Mouse (Mus musculus) hindbrain, embryonic 10.5 days (tissue): ENCODE data around the gene Mrap2. TPM values are rescaled to one million over a fixed set of nuclear protein-coding genes. Genes with fewer than 3 reads are reported as not detected.

Experiments used
- DNase-seq: peaks from one replicate; pipeline ENCODE4 v3.0.0-alpha.2; 2017; ENCODE audit warnings: low spot score
- H3K27ac ChIP-seq: fragments of 300-500 bp; sonication (generic); 2 replicates; pipeline ENCODE4 v1.5.1; 2016; ENCODE audit warnings: mild to moderate bottlenecking, moderate library complexity
- H3K27me3 ChIP-seq: fragments of 300-500 bp; sonication (generic); 2 replicates; pipeline ENCODE4 v1.6.1; 2016; ENCODE audit warnings: mild to moderate bottlenecking; ENCODE audit not compliant: poor library complexity, insufficient read depth, severe bottlenecking
- H3K36me3 ChIP-seq: fragments of 300-500 bp; sonication (generic); 2 replicates; pipeline ENCODE4 v1.6.1; 2016; ENCODE audit warnings: mild to moderate bottlenecking, moderate library complexity
- H3K4me1 ChIP-seq: fragments of 300-500 bp; sonication (generic); replicated peaks from 2 replicates; pipeline ENCODE4 v1.6.1; 2016; ENCODE audit warnings: mild to moderate bottlenecking
- H3K4me3 ChIP-seq: fragments of 300-500 bp; sonication (generic); 2 replicates; pipeline ENCODE4 v1.5.1; 2016; ENCODE audit warnings: mild to moderate bottlenecking, moderate library complexity
- H3K9me3 ChIP-seq: fragments of 300-500 bp; sonication (generic); 2 replicates; pipeline ENCODE4 v1.6.1; 2016; ENCODE audit warnings: mild to moderate bottlenecking, moderate library complexity
- WGBS: fragments of 180-500 bp; shearing (Covaris S2); methylation state at CpG from one replicate; pipeline ENCODE4 v1.1.7; 2016; 5-methylcytosine and 5-hydroxymethylcytosine counted together
- polyA plus RNA-seq: library from polyadenylated mRNA; unstranded; fragments of >200 nt; fragmentation: Nextera tagmentation; extraction: Ambion mirVana; gene quantifications from 2 replicates; pipeline ENCODE4 v1.2.1, GENCODE M21; 2016

Mrap2 gene
- polyA plus RNA-seq, 1 experiment from 2014 or later, result not detected

DNA sequence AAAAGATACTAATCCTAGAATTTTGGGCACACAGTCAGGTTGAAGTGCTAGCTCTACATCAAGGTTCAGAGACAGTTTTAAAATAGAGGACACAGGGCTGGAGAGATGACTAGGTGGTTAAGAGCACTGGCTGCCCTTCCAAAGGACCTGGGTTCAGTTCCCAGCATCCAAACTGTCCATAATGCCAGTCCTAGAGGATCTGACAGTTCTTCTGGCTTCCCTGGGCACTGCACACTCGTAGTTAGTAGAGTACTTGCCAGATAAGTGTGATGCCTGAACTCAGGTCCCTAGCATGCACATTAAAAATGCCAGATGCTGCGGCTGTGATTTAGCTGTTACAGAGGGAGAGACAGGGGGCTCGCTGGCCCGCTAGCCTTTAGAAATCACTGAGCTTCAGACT is 2.3 kb downstream of the Mrap2 start:
- Histone ChIP-seq H3K9me3 (no peaks in the 10 kb centered on the region), H3K27ac (no peak overlapping the region), H3K27me3 (peaks cover 43% of the 10 kb centered on the region), H3K4me1 (peaks cover 19% of the 10 kb centered on the region), H3K4me3 (no peak overlapping the region), H3K36me3 (no peaks in the 10 kb centered on the region)
- no peak for DNase-seq
- 85% methylated on average over 4 of the region's 4 CpGs for WGBS

- no peak overlapping the region for H3K4me3 ChIP-seq
- H3K36me3 ChIP-seq, result no peaks in the 10 kb centered on the region
- H3K9me3 ChIP-seq, result no peaks in the 10 kb centered on the region
- H3K27ac ChIP-seq, result no peak overlapping the region
- no peak for DNase-seq
- H3K27me3 ChIP-seq, result peaks cover 43% of the 10 kb centered on the region
- H3K4me1 ChIP-seq, result peaks cover 19% of the 10 kb centered on the region
- WGBS, result 73% methylated on average over 2 of the region's 2 CpGs
These were observed 3.8 kb downstream of the Mrap2 start for GRCm38 (mm10) chr9:87147927-87148326.

DNA sequence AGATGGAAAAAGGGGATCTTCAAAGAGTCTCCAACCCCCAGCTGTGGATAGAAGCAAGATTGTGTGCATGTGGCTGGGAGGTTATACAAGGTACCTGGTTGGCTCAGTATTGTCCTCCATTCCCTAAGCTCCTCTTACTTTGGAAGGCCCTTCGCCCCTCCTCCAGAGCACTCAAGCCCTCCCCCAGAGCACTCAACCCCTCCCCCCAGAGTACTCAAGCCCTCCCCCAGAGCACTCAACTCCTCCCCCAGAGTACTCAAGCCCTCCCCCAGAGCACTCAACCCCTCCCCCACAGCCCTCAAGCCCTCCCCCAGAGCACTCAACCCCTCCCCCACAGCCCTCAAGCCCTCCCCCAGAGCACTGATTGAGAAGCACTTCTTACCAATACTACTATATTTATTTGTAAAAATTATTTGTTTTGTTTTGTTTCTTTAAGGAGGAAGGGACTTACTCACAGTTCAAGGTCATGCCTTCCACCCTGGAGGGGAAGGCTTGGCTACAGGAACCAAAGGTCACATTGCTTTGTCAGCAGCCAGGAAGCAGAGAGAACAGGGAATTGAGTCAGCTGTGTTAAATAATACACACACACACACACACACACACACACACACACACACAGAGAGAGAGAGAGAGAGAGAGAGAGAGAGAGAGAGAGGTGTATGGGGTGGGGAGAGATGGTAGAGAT is 8.7 kb downstream of the Mrap2 start:
- 100% methylated on average over 1 of the region's 1 CpGs for WGBS
- no peaks in the 10 kb centered on the region for H3K9me3 ChIP-seq
- H3K27me3 ChIP-seq, result no peaks in the 10 kb centered on the region
- H3K4me1 ChIP-seq, result no peaks in the 10 kb centered on the region
- H3K27ac ChIP-seq, result no peak overlapping the region
- no peak overlapping the region for H3K4me3 ChIP-seq
- no peaks in the 10 kb centered on the region for H3K36me3 ChIP-seq
- DNase-seq, result no peak

- 84% methylated on average over 4 of the region's 4 CpGs for WGBS
- no peak overlapping the region for H3K27ac ChIP-seq
- no peak overlapping the region for H3K4me3 ChIP-seq
- no peak for DNase-seq
- no peaks in the 10 kb centered on the region for H3K36me3 ChIP-seq
- H3K9me3 ChIP-seq, result no peaks in the 10 kb centered on the region
- H3K4me1 ChIP-seq, result 0 out of 2 replicates have a peak, but pooled peaks cover 3% of the 10 kb centered on the region
- no peaks in the 10 kb centered on the region for H3K27me3 ChIP-seq
These were observed 18.5 kb downstream of the Mrap2 start for GRCm38 (mm10) chr9:87162559-87162958.

DNA sequence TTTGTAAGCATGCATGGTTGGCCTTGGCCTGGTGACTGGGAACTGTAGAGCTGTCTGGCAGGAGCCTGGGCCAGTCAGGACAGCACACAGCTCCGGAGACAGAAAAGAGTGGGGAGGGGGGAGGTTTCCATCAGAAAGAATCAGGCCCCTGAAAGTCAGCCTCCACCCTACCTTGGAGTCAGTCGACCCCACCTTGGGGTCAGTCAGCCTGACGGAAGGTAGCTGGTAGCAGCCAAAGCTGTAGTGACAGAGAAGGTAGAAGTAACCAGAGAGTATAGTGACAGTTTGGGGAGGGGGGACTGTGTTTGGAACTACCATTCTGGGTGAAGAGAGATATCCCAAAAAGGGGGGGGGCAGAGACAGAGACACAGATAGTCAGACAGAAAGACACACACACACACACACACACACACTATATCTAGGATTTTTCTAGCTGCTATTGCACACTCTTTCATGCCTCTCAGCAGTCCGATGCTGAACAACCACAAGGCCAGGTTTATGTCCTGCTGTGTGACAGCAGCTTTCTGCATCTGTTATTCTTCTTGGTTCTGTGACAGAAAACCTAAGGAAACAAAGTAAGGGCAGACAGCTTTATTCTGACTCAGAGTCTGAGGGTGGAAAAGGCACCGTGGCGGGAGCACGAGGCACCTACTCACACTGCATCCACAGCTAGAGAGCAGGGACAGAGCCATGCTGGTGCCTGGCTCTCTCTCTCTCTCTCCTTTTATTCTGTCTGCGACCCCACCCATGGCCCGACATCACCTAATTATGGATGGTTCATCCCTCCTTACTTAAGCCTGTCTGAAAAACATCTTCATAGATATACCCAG is 23.1 kb downstream of the Mrap2 start:
- Histone ChIP-seq H3K9me3 (no peaks in the 10 kb centered on the region), H3K36me3 (no peaks in the 10 kb centered on the region), H3K4me3 (no peak overlapping the region), H3K27ac (no peak overlapping the region), H3K4me1 (0 out of 2 replicates have a peak, but pooled peaks cover 4% of the 10 kb centered on the region), H3K27me3 (no peaks in the 10 kb centered on the region)
- no peak for DNase-seq
- WGBS, result 75% methylated on average over 9 of the region's 9 CpGs

DNA sequence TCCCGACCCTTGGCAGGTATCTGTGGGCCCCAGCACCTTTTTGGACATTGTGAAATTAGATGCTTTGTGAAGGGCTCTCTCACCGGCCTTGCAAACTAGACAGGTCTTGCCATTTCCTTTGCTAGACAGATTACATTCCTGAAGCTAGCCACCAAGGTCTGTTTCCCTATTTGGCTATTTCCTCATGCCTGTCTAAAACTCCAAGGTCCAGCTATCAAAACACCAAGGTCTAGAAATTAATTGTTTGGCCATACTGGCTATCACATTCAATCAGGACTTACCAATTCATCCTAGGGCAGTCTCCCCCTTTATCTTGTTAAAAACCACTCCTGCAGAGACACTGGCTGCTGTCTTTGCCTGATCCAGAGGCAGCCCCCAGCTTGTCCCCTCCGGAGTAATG is 23.9 kb downstream of the Mrap2 start:
- no peak overlapping the region for H3K27ac ChIP-seq
- 0 out of 2 replicates have a peak, but pooled peaks cover 4% of the 10 kb centered on the region for H3K4me1 ChIP-seq
- no peak for DNase-seq
- H3K27me3 ChIP-seq, result no peaks in the 10 kb centered on the region
- no peaks in the 10 kb centered on the region for H3K9me3 ChIP-seq
- WGBS, result 67% methylated on average over 3 of the region's 3 CpGs
- H3K4me3 ChIP-seq, result no peak overlapping the region
- H3K36me3 ChIP-seq, result no peaks in the 10 kb centered on the region

- WGBS, result 93% methylated on average over 12 of the region's 12 CpGs
- no peak overlapping the region for H3K27ac ChIP-seq
- 0 out of 2 replicates have a peak, but pooled peaks cover 4% of the 10 kb centered on the region for H3K4me1 ChIP-seq
These were observed 25.0 kb downstream of the Mrap2 start for GRCm38 (mm10) chr9:87169144-87169543.

GRCm38 (mm10) chr9:87170891-87171290 is 26.8 kb downstream of the Mrap2 start:
- Histone ChIP-seq H3K9me3 (no peaks in the 10 kb centered on the region), H3K4me3 (no peak overlapping the region), H3K4me1 (0 out of 2 replicates have a peak, but pooled peaks cover 4% of the 10 kb centered on the region), H3K27ac (no peak overlapping the region), H3K36me3 (no peaks in the 10 kb centered on the region), H3K27me3 (no peaks in the 10 kb centered on the region)
- WGBS, result 77% methylated on average over 3 of the region's 3 CpGs
- no peak for DNase-seq

More at GRCm38 (mm10) chr9:87169144-87169543, 25.0 kb downstream of the Mrap2 start:
- Histone ChIP-seq H3K36me3 (no peaks in the 10 kb centered on the region), H3K27me3 (no peaks in the 10 kb centered on the region), H3K4me3 (no peak overlapping the region), H3K9me3 (no peaks in the 10 kb centered on the region)
- no peak for DNase-seq

DNA sequence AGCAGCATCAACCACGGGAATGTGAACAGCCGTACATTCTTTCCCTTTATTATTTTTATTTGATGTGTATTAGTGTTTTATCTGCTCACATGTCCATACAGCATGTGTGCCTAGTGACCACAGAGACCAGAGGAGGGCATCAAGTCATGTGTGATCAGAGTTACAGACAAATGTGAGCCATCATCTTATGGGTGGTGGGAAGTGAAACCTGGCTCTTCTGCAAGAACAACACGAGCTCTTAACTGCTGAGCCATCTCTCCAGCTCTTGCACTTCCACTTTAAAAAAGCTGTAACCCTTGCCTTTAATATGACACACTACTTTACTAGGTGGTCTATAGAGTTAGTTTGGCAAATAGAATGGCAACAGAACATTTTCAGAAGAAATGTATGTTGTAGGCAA is 27.4 kb downstream of the Mrap2 start:
- Histone ChIP-seq H3K9me3 (no peaks in the 10 kb centered on the region), H3K27ac (no peak overlapping the region), H3K4me3 (no peak overlapping the region), H3K36me3 (no peaks in the 10 kb centered on the region), H3K4me1 (0 out of 2 replicates have a peak, but pooled peaks cover 4% of the 10 kb centered on the region), H3K27me3 (no peaks in the 10 kb centered on the region)
- WGBS, result 90% methylated on average over 3 of the region's 3 CpGs
- no peak for DNase-seq

GRCm38 (mm10) chr9:87178534-87178933 is 34.4 kb downstream of the Mrap2 start:
- Histone ChIP-seq H3K4me3 (no peak overlapping the region), H3K27ac (no peak overlapping the region), H3K36me3 (no peaks in the 10 kb centered on the region), H3K4me1 (no peaks in the 10 kb centered on the region), H3K27me3 (no peaks in the 10 kb centered on the region), H3K9me3 (no peaks in the 10 kb centered on the region)
- 74% methylated on average over 7 of the region's 7 CpGs for WGBS
- no peak for DNase-seq

DNA sequence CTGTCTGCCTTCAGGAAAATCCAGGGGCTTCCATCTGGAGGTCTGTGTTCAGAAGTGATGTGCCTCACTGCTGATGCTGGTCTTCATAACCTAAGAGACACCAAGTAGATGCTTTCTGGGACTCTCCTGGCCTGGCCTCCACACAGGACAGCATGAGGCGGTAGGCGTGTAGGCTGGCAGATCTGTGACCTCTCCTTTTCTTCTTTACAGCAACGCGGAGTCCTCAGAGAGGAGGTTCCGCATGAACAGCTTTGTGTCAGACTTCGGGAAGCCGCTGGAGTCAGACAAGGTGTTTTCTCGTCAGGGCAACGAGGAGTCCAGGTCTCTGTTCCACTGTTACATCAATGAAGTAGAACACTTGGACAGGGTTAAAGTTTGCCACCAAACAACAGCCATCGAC is 38.1 kb downstream of the Mrap2 start:
- Histone ChIP-seq H3K27ac (no peak overlapping the region), H3K9me3 (no peaks in the 10 kb centered on the region), H3K27me3 (no peaks in the 10 kb centered on the region), H3K4me1 (no peaks in the 10 kb centered on the region), H3K4me3 (no peak overlapping the region), H3K36me3 (no peaks in the 10 kb centered on the region)
- WGBS, result 73% methylated on average over 10 of the region's 10 CpGs
- DNase-seq, result no peak

GRCm38 (mm10) chr9:87187336-87187735 is 43.2 kb downstream of the Mrap2 start:
- Histone ChIP-seq H3K36me3 (peaks cover 34% of the 10 kb centered on the region), H3K4me3 (no peak overlapping the region), H3K4me1 (no peaks in the 10 kb centered on the region), H3K27me3 (no peaks in the 10 kb centered on the region), H3K9me3 (peaks cover 11% of the 10 kb centered on the region), H3K27ac (no peak overlapping the region)
- 94% methylated on average over 4 of the region's 4 CpGs for WGBS
- no peak for DNase-seq

GRCm38 (mm10) chr9:87193721-87194120 is 49.6 kb downstream of the Mrap2 start:
- Histone ChIP-seq H3K9me3 (peaks cover 18% of the 10 kb centered on the region), H3K27me3 (no peaks in the 10 kb centered on the region), H3K4me3 (no peak overlapping the region), H3K4me1 (no peaks in the 10 kb centered on the region), H3K36me3 (peaks cover 88% of the 10 kb centered on the region), H3K27ac (no peak overlapping the region)
- 84% methylated on average over 1 of the region's 1 CpGs for WGBS
- DNase-seq, result no peak
